Mouse (Mus musculus) cortical plate, adult 2 months (tissue): ENCODE data around the gene Cilp2. TPM values are rescaled to one million over a fixed set of nuclear protein-coding genes. Genes with fewer than 3 reads are reported as not detected.
A peak's percentile ranks its signal among the peaks of the same experiment; 100 is the strongest.

Source experiments
- H3K27ac ChIP-seq: fragments of 200-500 bp; 2 replicates; pipeline ENCODE4 v1.5.1; 2012; ENCODE audit warnings: low read length, control low read depth, inconsistent platforms; ENCODE audit not compliant: insufficient read depth
- H3K4me1 ChIP-seq: fragments of 200-500 bp; 2 replicates; pipeline ENCODE4 v1.6.1; 2011; ENCODE audit warnings: low read length; ENCODE audit not compliant: control insufficient read depth, insufficient read depth
- H3K4me3 ChIP-seq: fragments of 200-500 bp; 2 replicates; pipeline ENCODE4 v1.5.1; 2011; ENCODE audit warnings: mild to moderate bottlenecking, low read length, control low read depth; ENCODE audit not compliant: insufficient read depth
- CTCF ChIP-seq: fragments of 200-500 bp; IDR thresholded peaks from 2 replicates; pipeline ENCODE4 v1.5.1; 2011; ENCODE audit warnings: mild to moderate bottlenecking, control low read depth, low read length; ENCODE audit not compliant: insufficient read depth; ENCODE audit errors: extremely low read depth
- POLR2A ChIP-seq: fragments of 200-500 bp; IDR thresholded peaks from 2 replicates; pipeline ENCODE4 v1.6.1; 2011; ENCODE audit warnings: mild to moderate bottlenecking, low read length, control low read depth; ENCODE audit not compliant: insufficient read depth; ENCODE audit errors: extremely low read depth
- polyA plus RNA-seq: library from polyadenylated mRNA; depleted of rRNA; stranded (reverse); fragments of >200 nt; gene quantifications from 2 replicates; pipeline ENCODE4 v1.2.3, GENCODE M21; 2012

Gene Cilp2
- polyA plus RNA-seq, 1 experiment: 1.4 TPM

DNA sequence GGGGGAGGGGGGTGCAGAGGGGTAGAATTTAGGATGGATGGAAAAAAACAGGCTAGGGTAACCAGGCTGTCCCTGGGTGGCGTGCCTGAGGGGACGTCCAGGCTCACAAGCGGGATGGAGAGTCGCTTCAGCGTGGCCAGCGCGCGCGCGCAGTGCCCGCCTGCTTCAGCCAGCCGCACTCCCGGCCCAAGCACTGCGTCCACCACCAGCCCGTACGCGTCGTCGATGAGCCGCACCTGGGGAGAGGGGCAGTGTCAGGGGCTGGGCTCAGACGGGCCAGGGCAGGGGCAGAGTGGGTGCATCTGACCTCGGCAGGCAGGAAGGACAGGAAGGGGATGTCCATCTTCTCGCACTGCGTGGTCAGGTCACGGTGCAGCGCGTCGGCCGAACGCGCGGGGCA lies 1.4 kb upstream of the Cilp2 start:
- TF ChIP-seq CTCF (no peak), POLR2A (no peak)
- Histone ChIP-seq H3K4me3 (no peak overlapping the region; the same call in 1 of the 2 replicates), H3K27ac (no peak overlapping the region), H3K4me1 (no peaks in the 10 kb centered on the region; the same call in 1 of the 2 replicates)

DNA sequence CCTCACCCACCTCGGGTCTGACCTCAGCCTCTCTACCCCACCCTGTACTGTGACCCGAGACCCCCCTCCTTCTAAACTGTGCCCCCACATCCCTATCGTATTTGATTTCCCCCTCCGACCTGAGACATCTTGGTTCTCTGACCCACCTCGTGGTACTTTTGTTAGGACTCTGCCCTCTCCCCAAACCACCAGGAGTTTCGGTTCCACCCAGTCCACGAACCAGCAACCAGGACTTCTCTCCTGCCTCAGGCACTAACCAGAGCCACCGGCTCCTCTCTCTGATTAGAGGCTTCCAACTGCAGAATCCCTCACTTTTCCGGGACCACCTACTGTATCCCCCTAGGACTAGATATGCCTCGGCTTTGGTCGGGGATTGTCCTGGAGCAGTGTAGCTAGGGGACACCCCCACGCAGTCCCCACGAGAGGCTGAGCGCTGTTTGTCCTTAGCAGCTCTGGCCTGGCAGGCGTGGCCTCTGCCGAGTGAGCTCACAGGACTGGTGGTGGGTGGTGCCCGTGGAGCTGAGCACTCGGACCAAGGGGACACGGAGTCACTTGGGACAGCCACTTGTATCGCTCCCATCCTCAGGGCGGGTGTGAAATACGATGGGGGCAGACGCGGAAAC lies 868 bp upstream of the Cilp2 start:
- Histone ChIP-seq H3K27ac (no peak overlapping the region), H3K4me1 (no peaks in the 10 kb centered on the region; the same call in 1 of the 2 replicates), H3K4me3 (no peak overlapping the region; the same call in 1 of the 2 replicates)
- TF ChIP-seq CTCF (no peak), POLR2A (no peak)

DNA sequence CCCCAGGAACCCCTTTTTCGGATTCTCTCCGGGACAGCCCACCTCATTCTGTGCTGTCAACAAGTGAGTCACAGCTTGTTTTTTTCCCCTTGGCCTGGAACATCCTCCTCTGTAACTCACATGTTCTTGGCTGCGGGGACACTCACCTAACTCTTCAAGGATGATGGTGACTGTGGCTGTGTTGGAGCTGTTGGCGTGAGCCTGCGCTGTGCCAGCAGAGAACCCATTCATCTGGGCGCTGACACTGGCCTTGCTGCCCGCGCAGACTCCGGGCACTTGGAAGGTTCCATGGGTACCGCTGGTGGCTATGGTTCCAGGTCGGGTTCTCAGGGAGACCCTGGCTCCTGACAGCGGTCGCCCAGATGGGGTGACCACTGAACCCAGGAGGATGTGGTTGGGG lies 3.3 kb downstream of the Cilp2 start:
- Histone ChIP-seq H3K27ac (no peak overlapping the region), H3K4me3 (no peak overlapping the region), H3K4me1 (no peaks in the 10 kb centered on the region)
- TF ChIP-seq CTCF (no peak), POLR2A (no peak)

DNA sequence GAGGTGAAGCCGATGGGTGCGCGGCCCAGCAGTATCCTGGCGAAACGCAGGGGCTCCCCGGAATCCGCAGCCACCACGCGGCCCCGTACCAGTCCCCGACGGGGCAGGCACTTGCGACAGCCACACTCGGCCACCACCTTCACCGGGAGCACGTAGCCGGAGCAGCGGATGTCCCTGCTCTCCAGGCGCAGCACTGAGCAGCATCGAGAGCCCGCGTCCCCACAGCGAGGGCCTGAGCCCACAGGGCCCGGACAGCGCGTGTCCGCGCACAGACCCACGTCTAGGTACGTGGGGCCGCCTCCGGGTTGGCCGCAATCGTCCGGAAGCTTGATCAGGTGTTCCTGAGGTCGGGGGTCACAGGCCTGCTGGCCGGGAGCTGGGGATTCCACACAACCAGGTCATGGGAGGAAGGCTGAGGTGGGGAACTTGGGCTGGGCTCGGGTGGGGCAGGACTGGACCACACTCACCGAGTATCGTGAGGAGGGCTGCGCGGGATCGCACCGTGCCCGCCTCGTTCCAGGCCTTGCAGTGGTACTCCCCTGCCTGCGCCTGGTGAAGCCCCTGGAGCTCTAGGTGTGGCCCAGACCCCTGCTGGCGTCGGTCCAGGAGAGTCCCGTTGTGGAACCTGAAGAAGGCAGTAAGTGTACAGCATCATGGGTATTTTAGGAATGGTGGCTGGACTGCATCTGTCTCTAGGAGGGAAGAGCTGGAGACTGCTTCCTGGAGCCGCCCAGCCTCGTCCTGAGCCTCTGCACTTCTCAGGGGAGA lies 4.5 kb downstream of the Cilp2 start:
- TF ChIP-seq CTCF: no peak
- no peak for TF ChIP-seq POLR2A
- no peak overlapping the region for H3K27ac ChIP-seq
- H3K4me3 ChIP-seq: peak overlapping the region; percentile 15; the same call in 1 of the 2 replicates
- H3K4me1 ChIP-seq: no peaks in the 10 kb centered on the region

DNA sequence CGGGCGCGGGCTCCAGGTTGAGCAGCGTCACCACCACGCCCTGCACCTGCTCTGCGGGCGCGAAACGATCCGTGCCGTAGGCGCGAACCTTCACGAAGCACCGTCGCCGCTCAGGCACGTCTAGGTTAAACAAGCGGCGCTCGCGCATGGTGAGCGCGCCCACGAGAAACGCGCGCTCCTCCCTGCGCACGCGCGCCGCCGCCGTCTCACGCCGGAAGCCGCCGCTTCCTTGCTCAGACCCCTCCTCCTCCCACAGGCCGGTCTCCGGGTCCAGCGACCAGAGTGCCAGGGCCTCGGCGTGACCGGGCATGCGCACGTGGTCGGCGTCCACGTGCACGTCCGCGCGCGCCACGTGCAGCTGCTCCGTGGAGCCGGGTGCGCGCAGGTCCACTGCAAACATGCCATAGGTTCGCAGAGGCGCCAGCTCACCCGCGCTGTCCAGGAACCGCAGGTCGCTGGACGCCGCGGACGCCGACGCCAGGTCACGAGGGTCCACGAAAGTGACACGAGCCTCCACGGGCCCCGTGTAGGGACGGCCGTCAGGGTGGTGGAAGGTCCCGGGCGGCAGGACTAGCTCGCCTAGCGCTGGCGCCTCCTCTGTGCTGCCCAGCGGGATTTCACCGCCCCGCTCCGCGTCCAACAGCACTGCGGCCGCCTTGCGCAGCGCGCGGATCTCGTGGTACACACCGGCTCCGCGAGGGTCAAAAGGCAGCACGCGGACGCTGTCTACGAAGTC lies 5.3 kb downstream of the Cilp2 start:
- Histone ChIP-seq H3K4me1 (no peaks in the 10 kb centered on the region), H3K4me3 (peak overlapping the region; percentile 15), H3K27ac (no peak overlapping the region)
- TF ChIP-seq CTCF (no peak), POLR2A (no peak)

DNA sequence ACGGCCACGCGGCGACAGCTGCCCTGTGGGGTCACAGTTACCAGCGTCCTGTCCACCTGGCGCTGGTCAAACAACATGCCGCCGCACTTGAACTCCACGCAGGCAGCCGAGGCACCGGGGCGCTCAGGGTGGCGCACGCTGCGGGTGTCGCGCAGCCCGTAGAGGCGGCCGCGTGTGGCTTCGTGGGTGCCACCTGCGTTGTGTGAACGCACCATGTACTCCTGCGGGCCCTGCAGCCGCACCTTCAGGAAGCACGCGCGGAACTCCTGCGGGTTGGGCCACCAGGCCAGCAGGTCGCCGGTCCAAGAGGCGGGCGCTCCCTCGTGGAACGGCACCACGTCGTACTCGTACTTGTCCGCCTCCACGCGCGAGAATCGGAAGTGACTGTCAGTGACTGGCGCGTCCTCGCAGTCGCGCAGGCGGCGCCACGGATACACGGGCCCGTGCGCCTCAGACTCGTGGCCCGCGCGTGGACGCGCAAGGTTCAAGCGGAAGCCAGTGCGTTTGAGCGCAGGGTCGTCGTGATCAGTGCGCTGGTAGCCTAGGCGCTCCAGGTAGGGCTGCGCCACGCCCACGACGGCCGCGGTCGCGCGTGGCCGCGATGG lies 6.1 kb downstream of the Cilp2 start:
- TF ChIP-seq POLR2A: no peak
- no peak for TF ChIP-seq CTCF

DNA sequence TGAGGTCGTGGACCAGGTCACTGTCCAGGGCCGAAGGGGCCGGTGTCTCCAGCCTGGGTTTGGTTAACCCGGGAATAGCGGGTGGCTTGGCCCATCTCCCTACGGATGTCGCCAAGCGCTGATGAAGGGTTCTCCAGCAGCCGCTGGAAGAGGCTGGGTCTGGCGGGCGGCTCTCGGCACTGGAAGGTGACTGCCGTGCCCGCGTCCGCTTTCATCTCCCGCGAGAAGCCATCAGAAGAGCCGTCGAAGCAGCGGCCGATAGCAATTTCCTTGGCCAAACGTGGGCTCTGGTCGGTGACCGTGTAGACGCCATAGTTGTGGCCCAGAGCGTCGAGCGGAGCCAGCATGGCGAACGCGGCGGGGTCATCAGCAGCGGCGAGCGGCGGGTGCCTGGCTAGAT lies 6.6 kb downstream of the Cilp2 start:
- Histone ChIP-seq H3K27ac (no peak overlapping the region), H3K4me1 (no peaks in the 10 kb centered on the region), H3K4me3 (no peak overlapping the region)
- TF ChIP-seq POLR2A (no peak), CTCF (no peak)

More for the DNA sequence above, 6.1 kb downstream of the Cilp2 start:
- Histone ChIP-seq H3K4me1 (no peaks in the 10 kb centered on the region), H3K4me3 (peak overlapping the region; percentile 15; the same call in 1 of the 2 replicates), H3K27ac (no peak overlapping the region)

DNA sequence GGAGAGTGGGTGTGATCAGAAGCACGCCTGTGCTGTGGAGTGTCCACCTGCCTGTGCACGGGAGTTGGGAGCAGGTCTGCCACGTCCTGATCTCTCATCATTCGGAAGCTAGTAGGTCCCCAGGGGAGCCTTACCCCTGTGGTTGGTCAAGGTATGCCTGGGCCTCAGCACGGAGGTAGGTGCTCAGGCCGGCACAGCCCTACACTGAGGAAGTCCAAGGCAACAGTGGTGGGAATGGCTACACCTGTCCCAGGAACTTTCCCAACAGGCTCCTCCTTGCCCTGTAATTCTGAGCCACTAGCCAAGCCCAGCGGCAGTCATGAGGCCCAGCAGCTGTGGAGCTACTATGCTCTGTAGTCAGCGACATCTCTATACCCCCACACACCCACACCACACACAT lies 7.8 kb downstream of the Cilp2 start:
- Histone ChIP-seq H3K27ac (no peak overlapping the region), H3K4me3 (no peak overlapping the region), H3K4me1 (no peaks in the 10 kb centered on the region)
- TF ChIP-seq CTCF: no peak
- TF ChIP-seq POLR2A: no peak

DNA sequence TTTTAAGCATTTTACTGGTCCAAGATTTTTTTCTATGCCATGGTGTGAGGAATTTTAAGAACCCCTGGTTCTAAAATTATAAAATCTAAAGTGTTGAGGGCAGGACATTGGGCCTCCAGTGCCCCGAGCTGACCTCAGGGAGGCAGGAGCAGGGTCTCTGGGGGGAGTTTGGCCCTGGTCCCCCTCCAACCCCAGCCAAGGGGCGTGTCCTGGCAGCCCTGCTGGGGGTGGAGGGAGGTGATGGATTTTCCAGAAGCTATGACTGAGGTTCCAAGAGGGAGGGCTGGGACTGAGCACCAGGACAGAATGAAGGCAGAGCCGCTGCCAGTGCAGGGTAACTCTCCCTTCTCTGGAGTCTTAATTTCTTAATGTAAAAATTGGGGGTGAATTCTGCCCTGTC lies 9.5 kb downstream of the Cilp2 start:
- Histone ChIP-seq H3K27ac (no peak overlapping the region), H3K4me1 (no peaks in the 10 kb centered on the region), H3K4me3 (no peak overlapping the region)
- TF ChIP-seq CTCF (no peak), POLR2A (no peak)

DNA sequence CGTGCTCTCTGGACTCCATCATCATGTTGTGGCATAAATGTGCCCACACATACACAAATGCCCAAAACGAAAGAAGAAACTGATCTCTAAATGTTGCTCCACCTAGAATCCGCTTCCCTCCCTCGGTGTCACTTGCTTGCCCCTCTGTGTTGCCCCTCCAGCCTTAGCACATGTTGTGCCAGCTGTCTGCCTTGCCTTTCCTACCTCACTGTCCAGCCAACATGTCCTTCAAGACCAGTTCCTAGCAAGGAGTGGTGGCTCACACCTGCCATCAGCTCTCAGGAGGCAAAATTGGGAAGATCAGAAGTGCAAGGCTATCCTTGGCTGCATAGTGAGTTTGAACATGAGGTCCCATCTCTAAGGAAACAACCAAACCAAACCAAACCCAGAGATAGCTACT lies 10.1 kb downstream of the Cilp2 start:
- Histone ChIP-seq H3K4me3 (no peak overlapping the region), H3K4me1 (no peaks in the 10 kb centered on the region), H3K27ac (no peak overlapping the region)
- no peak for TF ChIP-seq CTCF
- no peak for TF ChIP-seq POLR2A

DNA sequence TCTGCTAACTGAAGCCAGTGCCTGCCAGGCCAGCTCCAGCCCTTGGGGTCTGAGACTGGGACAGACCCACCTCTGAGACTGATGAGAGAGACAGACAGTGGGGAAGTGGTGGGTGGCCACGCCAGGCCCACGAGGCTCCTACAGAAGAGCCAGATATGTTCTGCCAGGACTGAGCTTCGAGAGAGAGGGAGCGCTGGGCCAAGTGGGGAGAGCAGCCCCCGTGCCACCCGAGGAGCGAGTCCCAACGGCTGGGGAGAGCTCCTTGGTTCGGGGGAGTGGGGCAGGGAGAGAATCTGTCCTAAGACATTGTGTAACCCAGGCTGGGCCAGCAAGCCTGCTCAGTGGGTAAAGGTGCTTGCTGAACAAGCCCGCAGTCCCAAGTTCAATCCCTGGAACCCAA lies 10.5 kb downstream of the Cilp2 start:
- TF ChIP-seq POLR2A: no peak
- TF ChIP-seq CTCF: no peak
- Histone ChIP-seq H3K4me1 (no peaks in the 10 kb centered on the region), H3K27ac (no peak overlapping the region), H3K4me3 (no peak overlapping the region)
